Comparison of ENCODE assay signal across 8 mouse cellular contexts in the genomic region with DNA sequence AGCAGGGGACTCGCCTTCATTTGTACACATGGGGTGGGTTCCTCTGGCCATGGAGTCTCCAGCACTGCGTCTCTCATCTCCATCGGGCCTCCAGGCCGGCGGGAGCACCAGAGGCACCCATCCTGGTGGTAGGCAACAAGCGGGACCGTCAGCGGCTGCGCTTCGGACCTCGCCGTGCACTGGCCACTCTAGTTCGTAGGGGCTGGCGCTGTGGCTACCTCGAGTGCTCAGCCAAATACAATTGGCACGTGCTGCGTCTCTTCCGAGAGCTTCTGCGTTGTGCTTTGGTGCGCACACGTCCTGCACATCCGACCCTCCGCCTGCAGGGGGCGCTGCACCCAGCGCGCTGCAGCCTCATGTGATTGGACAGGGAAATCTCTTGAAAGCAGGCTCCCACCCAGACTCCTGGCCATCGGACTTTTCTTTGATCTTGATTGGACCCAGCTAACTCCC. TPM values are rescaled to one million over a fixed set of nuclear protein-coding genes. Genes with fewer than 3 reads are reported as not detected.
A peak's percentile ranks its signal among the peaks of the same experiment; 100 is the strongest.
DNase-seq lines count a peak whose midpoint lies in the region; ATAC-seq and TF ChIP-seq lines count a peak whose summit lies in the region.

No protein-coding gene starts in this region.

- 0 out of 2 replicates have a peak, but pooled peaks have one; percentile 17 for ATAC-seq in common myeloid progenitor, adult 5-6 weeks (replicated peaks; ENCODE audit: low read depth, poor library complexity, severe bottlenecking)
- no peak for ATAC-seq in lung, embryonic 14.5 days (ENCODE audit: insufficient read depth)

- H3K4me2 ChIP-seq in lung, embryonic 14.5 days, result no peak overlapping the region

- no peak overlapping the region for H3K9ac ChIP-seq in lung, embryonic 14.5 days

- H3K4me1 ChIP-seq in lung, embryonic 14.5 days (ENCODE audit: insufficient read depth), result peaks cover 13% of the 10 kb centered on the region; the same call in 1 of the 2 replicates

- no peaks in the 10 kb centered on the region for H3K9me3 ChIP-seq in lung, embryonic 14.5 days (ENCODE audit: low read depth, low read length)

- TF ChIP-seq CTCF in lung, embryonic 14.5 days (IDR thresholded peaks at IDR 0.05; ENCODE audit: low read depth), result peak; percentile 91

- 9% methylated on average over 27 of the region's 27 CpGs for WGBS in lung, embryonic 14.5 days

- no peak overlapping the region for H3K4me3 ChIP-seq in lung, embryonic 14.5 days (ENCODE audit: low read depth, low read length)

- no peak overlapping the region for H3K27ac ChIP-seq in lung, embryonic 14.5 days (ENCODE audit: low read depth)

- H3K27me3 ChIP-seq in lung, embryonic 14.5 days (ENCODE audit: insufficient read depth, low read length), result peaks cover 93% of the 10 kb centered on the region

- 0 out of 2 replicates have a peak, but pooled peaks cover 8% of the 10 kb centered on the region for H3K36me3 ChIP-seq in lung, embryonic 14.5 days (ENCODE audit: insufficient read depth)

- DNase-seq in adrenal gland, adult (ENCODE audit: inconsistent age in 2 of 2, low spot score in 1 of 2), result peak; percentile 43 to 72
- DNase-seq in adrenal gland, adult 18-20 months (ENCODE audit: low spot score in 2 of 2), result no peak
- DNase-seq in layer of hippocampus, adult 11-12 months (ENCODE audit: low spot score), result peak; percentile 74
- DNase-seq in layer of hippocampus, adult 9-10 months (ENCODE audit: low spot score), result no peak
- DNase-seq in heart, postnatal 4 days, result peak; percentile 57
- DNase-seq in lung, embryonic 14.5 days, result peak; percentile 66
- peak; percentile 62 for DNase-seq in right cerebral cortex, postnatal 4 days

RNA-seq across cellular contexts. Expression of gene Rasl10a, which starts 1.8 kb away (rescaled TPM):
- total RNA-seq in adrenal gland, adult 18-20 months (2021), result under 1 TPM in 1 of 2 experiments, not detected in 1; 0.46 TPM
- not detected in 2 replicates for total RNA-seq in common myeloid progenitor, adult 5-6 weeks (2017)
- 1 to 10 TPM in 1 of 2 experiments, under 1 TPM in 1; 0.41 to 1.0 TPM for total RNA-seq in heart, postnatal 4 days (2021)
- polyA plus RNA-seq in lung, embryonic 14.5 days (2014; fragmentation: Nextera tagmentation; extraction: Ambion mirVana), result 0.75 and 0.78 TPM in 2 replicates

RNA-seq across cellular contexts. Expression of gene Gas2l1, which starts 5.4 kb away (rescaled TPM):
- 10 to 100 TPM; 45.2 to 49.9 TPM for total RNA-seq in adrenal gland, adult 18-20 months (2021)
- 1.3 TPM in 1 of 2 replicates, not detected in the other for total RNA-seq in common myeloid progenitor, adult 5-6 weeks (2017)
- 10 to 100 TPM; 20.3 to 22.1 TPM for total RNA-seq in heart, postnatal 4 days (2021)
- polyA plus RNA-seq in lung, embryonic 14.5 days (2014; fragmentation: Nextera tagmentation; extraction: Ambion mirVana), result 33.2 and 36.3 TPM in 2 replicates

RNA-seq across cellular contexts. Expression of gene Rhbdd3, which starts 39.0 kb away (rescaled TPM):
- total RNA-seq in adrenal gland, adult 18-20 months (2021), result 10 to 100 TPM; 16.3 to 19.5 TPM
- 17.7 and 24.4 TPM in 2 replicates for total RNA-seq in common myeloid progenitor, adult 5-6 weeks (2017)
- total RNA-seq in heart, postnatal 4 days (2021), result 10 to 100 TPM; 19.4 to 20.6 TPM
- 27.9 and 29.9 TPM in 2 replicates for polyA plus RNA-seq in lung, embryonic 14.5 days (2014; fragmentation: Nextera tagmentation; extraction: Ambion mirVana)

RNA-seq across cellular contexts. Expression of gene Ewsr1, which starts 39.3 kb away (rescaled TPM):
- total RNA-seq in adrenal gland, adult 18-20 months (2021), result 100 to 1,000 TPM; 211 to 300 TPM
- 525 and 659 TPM in 2 replicates for total RNA-seq in common myeloid progenitor, adult 5-6 weeks (2017)
- total RNA-seq in heart, postnatal 4 days (2021), result 100 to 1,000 TPM; 247 to 254 TPM
- polyA plus RNA-seq in lung, embryonic 14.5 days (2014; fragmentation: Nextera tagmentation; extraction: Ambion mirVana), result 398 and 449 TPM in 2 replicates

Comparison
In these comparisons a context has a peak if more than half of its experiments do, and no peak if none do; other contexts are left out.
1. DNase-seq: peak in adrenal gland, adult (2 of 2), layer of hippocampus, adult 11-12 months (single experiment), heart, postnatal 4 days (single experiment), lung, embryonic 14.5 days (single experiment) and right cerebral cortex, postnatal 4 days (single experiment); none in adrenal gland, adult 18-20 months (0 of 2) and layer of hippocampus, adult 9-10 months (single experiment).